Mouse (Mus musculus) mouse embryonic stem cell (cell line): ENCODE data around the gene Zdhhc1.

Source experiments
- in situ Hi-C, 2 experiments: fragments of 300-500 bp; cut with MboI; formaldehyde crosslinking; loops; 1 replicate in 1 of 2; 3 replicates in 1 of 2; pipeline ENCODE4 v1.14.3; 2019 to 2020; ENCODE audit warnings: low sequenced_read_pairs in 2 of 2, low pct_unique_long_range_greater_than_20kb in 1 of 2, mixed read lengths in 1 of 2; ENCODE audit not compliant: unreplicated experiment in 1 of 2

Gene Zdhhc1

GRCm38 (mm10) chr8:105496439-105497180 lies at the start of gene Zdhhc1:
Zdhhc1 (minus strand) TSS chr8:105496902.
- in situ Hi-C loops: no loop called here

GRCm38 (mm10) chr8:105545249-105545648 lies 48.5 kb upstream of the Zdhhc1 start:
- in situ Hi-C loops: no loop called here

DNA sequence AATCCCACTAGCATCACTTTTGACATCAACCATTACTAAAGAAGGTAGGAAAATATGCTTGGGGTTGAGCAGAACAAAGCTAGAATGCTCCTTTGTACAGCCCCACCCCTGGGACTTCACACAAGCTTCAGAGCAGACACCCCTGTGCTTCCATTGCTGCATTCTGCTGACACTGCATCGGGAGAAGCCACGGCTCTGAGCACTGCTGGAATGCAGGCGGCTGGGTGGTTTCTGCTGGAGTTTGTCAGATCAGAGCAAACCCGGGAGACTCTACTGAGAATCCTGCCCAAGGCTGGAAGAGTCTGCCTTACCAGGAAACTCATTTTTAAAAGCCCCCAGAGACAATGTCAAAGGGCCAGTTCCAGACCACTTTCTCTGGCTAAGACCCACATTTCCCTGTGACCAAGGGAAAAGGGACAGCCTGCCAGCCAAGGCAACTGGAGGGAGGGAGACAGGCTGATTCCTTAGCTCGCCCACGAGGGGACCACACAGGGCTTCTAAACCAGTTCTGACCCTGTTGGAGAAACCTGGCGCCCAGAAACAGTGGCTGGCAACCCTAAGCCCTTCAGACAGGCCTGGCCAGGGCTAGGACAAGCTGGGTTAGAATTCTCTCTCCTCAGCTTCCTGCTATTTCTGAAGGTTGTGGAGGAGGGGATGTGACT lies 48.0 kb upstream of the Zdhhc1 start:
- in situ Hi-C loops: no loop called here

DNA sequence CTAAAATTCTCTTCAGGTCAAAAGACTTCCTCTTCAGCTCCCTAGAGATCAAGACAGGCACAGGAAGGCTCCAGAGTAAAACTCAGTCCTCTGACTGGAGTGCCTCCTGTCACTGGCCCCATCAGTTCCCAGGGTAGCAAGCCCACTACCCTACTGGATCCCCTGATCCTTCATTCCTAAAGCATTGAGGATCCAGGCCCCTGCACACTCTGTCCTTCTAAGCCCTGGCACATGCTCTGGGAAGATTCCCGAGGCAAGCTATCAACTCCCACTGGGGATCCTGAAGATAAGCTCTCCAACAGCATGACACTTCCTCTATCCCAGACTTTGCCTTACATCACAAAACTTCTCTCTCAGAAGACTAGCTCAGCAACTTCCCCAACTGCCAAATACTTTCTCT lies 47.0 kb upstream of the Zdhhc1 start:
- in situ Hi-C loops: no loop called here

DNA sequence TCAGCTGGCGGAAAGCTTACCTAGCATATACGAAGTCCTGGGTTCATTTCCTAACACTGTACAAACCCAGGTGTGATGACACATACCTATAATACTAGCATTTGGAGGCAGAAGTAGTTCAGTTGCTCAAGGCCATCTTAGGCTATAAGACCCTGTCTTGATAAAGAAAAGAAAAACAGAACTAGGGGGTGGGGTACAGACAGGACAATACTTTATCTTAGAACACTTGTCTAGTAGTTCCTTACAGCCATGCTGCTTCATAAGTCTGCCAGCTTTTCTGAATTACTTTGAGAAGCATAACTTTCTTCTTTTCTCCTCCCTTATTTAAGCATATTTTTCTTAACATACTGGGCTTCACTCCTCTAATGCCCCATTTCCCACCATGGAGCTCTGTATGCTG lies 46.1 kb upstream of the Zdhhc1 start:
- in situ Hi-C loops: no loop called here

GRCm38 (mm10) chr8:105542032-105542656 lies 45.4 kb upstream of the Zdhhc1 start:
- in situ Hi-C loops: no loop called here

DNA sequence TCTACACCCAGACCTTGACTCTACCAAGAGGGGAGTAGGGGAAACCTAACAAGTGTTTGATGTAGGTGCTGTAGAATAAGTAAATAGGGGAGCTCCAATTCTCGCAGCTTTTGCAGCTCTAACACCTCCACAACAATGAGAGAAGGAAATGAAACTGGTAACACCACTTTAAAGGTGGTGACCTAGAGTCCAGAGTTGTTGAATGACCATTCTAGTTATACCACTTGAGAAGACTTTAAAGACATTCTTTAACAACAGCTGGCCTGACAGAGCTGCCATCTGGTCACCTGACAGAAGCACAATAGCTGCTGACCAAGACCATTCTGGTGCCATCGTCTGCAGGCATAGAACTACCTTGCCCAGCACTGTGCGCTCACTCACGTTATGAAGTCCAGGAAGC lies 42.2 kb upstream of the Zdhhc1 start:
- in situ Hi-C loops: no loop called here

- in situ Hi-C loops: no loop called here
Measured at GRCm38 (mm10) chr8:105537011-105537677, 40.4 kb upstream of the Zdhhc1 start.

GRCm38 (mm10) chr8:105536546-105536945 lies 39.8 kb upstream of the Zdhhc1 start:
- in situ Hi-C loops: no loop called here

DNA sequence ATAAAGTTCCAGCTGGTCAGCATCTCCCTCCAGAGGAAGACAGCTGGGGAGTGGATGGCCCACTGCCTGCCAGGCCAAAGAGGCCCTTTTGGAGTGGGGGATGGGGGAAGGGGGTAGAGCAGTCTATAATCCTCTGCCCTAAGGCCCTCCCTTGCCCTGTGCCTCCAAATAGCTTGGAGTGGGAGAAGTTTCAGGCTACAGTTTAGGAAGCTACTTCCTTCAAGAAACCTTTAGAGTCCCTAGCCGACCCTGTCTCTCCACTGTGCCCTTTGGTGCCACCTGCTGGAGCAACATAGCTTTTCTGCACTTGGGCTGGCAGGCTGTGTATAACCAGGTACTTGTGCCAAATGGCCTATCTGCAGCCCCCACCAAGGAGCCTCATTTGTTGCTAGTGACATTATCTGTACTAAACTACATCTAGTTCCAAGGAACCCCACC lies 37.2 kb upstream of the Zdhhc1 start:
- in situ Hi-C loops: no loop called here

- in situ Hi-C loops: no loop called here
Measured at GRCm38 (mm10) chr8:105533439-105533838, 36.7 kb upstream of the Zdhhc1 start.

- in situ Hi-C loops: no loop called here
Measured at GRCm38 (mm10) chr8:105531774-105532173, 35.1 kb upstream of the Zdhhc1 start.

- in situ Hi-C loops: no loop called here
Measured at GRCm38 (mm10) chr8:105529271-105529670, 32.6 kb upstream of the Zdhhc1 start.

- in situ Hi-C loops: no loop called here
Measured at GRCm38 (mm10) chr8:105528206-105528605, 31.5 kb upstream of the Zdhhc1 start.

- in situ Hi-C loops: no loop called here
Measured at GRCm38 (mm10) chr8:105527110-105527509, 30.4 kb upstream of the Zdhhc1 start.

GRCm38 (mm10) chr8:105522890-105523289 lies 26.2 kb upstream of the Zdhhc1 start:
- in situ Hi-C loops: no loop called here

DNA sequence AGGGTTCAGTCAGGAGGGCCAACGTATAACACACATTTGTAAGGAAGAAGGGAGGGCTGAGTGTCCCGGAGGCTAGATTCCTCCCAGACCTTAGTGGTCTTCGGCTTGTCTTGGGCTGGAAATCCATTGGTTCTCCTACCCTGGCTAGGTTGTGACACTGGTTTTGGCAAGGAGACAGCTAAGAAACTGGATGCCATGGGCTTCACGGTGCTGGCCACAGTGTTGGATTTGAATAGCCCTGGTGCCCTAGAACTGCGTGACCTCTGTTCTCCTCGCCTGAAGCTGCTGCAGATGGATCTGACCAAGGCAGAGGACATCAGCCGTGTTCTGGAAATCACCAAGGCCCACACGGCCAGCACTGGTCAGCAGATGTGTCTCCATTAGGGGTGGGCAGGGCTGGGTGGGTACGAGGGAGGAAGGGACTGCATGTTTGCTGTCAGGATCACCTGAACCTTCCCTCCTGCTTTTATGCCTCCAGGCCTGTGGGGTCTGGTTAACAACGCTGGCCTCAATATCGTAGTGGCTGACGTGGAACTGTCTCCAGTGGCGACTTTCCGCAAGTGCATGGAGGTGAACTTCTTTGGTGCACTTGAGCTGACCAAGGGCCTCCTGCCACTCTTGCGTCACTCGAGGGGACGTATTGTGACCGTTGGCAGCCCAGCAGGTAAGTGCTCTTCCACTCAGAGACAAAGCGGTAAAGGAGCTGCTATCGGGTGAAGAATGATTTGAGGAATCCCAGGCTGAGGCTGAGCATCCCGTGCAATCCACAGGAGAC lies 25.5 kb upstream of the Zdhhc1 start:
- in situ Hi-C loops: no loop called here

- in situ Hi-C loops: no loop called here
Measured at GRCm38 (mm10) chr8:105521061-105521460, 24.4 kb upstream of the Zdhhc1 start.
